Mouse (Mus musculus): Measurements from ENCODE around the gene Dusp3.

Gene Dusp3

GRCm38 (mm10) chr11:101935743-101936142 is 51.1 kb downstream of the Dusp3 start:
- no peak for DNase-seq (ENCODE audit: low spot score)

- no peak for DNase-seq (ENCODE audit: low spot score)
Observed at GRCm38 (mm10) chr11:101931978-101932377, 54.8 kb downstream of the Dusp3 start.

GRCm38 (mm10) chr11:101928030-101928762 is 58.6 kb downstream of the Dusp3 start:
- no peak for DNase-seq (ENCODE audit: low spot score)

GRCm38 (mm10) chr11:101926951-101927589 is 59.7 kb downstream of the Dusp3 start:
- DNase-seq (ENCODE audit: low spot score), result no peak

GRCm38 (mm10) chr11:101925636-101926035 is 61.2 kb downstream of the Dusp3 start:
- no peak for DNase-seq (ENCODE audit: low spot score)

- DNase-seq (ENCODE audit: low spot score), result no peak
Observed at GRCm38 (mm10) chr11:101924441-101924976, 62.3 kb downstream of the Dusp3 start.

GRCm38 (mm10) chr11:101923988-101924387 is 62.8 kb downstream of the Dusp3 start:
- DNase-seq (ENCODE audit: low spot score), result no peak

- DNase-seq (ENCODE audit: low spot score), result no peak
Observed at GRCm38 (mm10) chr11:101921361-101921952, 65.4 kb downstream of the Dusp3 start.

All from T-cell, adult 2 months (primary cell).